Mouse (Mus musculus): ENCODE measurements around the gene Dennd1a.

- no peak for TF ChIP-seq CTCF (conservative IDR thresholded peaks at IDR 0.05; ENCODE audit: low read length)
- no peak for TF ChIP-seq NANOG (IDR thresholded peaks at IDR 0.05; ENCODE audit: borderline replicate concordance, low read length)
- TF ChIP-seq POU5F1 (IDR thresholded peaks at IDR 0.05; ENCODE audit: borderline replicate concordance, low read length), result no peak
Measured at GRCm38 (mm10) chr2:38013839-38014365, 273.3 kb downstream of the Dennd1a start.
